Mouse (Mus musculus) right cerebral cortex, postnatal 14 days (tissue): ENCODE results near the gene Mphosph8.
A peak's percentile ranks its signal among the peaks of the same experiment; 100 is the strongest.

Experiments used
- DNase-seq: peaks from one replicate; pipeline ENCODE4 v3.0.0; 2022

Gene Mphosph8

DNA sequence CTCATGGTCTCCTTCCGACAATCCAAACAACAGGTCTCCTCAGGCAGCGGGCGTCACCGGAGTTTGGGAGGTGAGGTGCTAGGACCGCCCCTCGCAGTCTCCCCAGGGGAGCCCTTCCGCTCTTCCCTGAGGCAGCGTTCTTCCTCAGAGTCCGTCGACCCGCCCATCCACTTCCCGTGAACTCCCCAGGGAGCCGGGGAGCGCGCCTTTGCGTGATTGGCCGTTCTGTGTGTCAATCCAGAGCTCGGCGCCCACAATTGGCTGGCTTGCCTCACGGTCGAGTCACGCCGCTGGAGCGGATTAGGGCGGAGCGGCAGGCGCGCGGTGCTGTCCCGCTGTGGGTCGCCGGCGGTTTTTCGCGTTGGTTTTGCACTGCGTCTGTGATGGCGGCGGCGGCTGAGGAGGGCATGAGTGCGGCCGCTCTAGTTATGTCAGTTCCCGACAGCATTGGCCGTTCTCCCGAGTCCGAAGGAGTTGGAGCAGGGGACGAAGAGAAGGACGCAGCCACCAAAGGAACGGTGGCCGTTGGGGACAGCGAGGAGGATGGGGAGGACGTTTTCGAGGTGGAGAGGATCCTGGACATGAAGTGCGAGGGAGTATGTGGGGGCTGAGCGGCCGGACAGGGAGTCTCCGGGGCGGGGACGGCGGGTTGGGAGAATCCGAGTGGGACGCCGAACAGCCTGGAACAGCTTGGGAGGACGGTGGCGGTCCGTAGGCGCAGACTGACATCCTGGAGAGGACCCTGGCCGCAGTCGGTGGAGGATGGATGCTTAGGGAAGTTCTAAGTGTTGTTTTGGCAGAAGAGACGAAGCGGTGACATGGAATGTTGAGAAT lies at the start of gene Mphosph8:
Gene Mphosph8 (plus strand): TSS at position 280 of the 834 bp plus-strand sequence.
- DNase-seq: peak; percentile 100

DNA sequence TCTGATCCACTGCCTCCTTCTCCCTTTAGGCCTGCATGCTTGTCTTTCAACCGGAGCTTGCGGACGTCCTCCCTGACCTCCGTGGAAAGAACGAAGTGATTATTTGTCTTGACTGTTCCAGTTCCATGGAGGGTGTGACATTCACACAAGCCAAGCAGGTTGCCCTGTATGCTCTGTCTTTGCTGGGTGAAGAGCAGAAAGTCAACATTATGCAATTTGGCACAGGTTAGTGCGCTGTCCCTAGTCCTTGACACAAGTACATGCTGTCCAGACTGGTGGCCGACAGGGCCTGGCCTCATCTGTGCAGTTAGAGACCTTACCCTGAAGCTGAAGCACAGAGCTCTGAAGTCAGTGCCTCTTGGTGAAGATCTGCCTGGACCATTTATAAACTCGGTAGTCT lies 47.6 kb upstream of the Mphosph8 start:
- no peak for DNase-seq

DNA sequence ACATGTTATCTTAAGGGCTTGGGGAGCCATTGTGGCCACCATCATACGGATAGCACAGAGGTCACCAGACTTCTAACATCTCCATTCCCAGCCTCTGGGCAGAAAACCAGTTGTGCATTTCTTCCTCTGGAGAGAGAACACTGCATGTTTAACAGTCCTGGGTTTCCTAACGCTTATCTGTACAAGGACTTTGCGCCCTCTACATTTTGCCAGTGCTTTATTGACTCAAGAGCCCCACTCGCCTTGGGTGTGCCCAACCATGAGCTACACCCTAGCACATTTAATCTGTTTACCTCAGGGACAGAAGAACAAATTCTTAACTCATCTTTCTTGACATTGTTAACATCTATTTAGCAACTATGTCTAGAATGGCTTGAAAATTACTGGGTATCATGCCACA lies 41.8 kb upstream of the Mphosph8 start:
- DNase-seq: no peak

DNA sequence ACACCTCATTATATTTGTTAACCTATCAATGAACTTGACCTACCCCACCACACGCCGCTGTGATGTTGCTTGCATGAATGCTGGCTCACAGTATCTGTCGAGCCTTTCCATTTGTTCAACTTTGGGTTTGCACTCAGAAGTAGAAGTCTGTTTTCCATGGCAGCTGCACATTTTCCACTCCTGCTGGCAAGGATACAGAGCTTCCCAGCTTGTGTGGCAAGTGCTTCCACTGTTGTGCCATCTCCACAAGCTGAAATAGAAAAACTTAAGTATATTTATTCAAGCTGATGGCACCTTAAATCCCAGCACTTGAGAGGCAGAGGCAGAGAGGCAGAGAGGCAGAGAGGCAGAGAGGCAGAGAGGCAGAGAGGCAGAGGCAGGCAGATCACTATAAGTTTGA lies 39.7 kb upstream of the Mphosph8 start:
- peak; percentile 27 for DNase-seq

DNA sequence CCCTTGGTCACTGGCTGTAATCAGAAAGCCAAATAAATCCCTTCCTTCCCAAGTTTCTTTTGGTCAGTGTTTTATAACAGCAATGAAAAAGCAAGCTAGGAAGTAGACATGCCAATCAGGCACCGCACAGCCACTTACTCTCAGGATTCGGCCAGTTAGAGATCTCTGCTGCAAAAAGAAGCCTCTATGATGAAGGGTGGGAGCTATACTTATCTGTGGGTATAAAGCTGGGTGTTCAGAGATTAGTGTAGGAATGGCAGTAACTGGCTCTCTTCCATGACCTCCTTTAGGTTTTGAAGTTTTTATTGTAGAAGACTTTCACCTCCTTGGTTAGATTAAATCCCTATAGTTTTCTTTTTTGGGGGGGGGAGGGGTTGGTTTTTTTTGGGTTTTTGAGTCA lies 36.9 kb upstream of the Mphosph8 start:
- no peak for DNase-seq

DNA sequence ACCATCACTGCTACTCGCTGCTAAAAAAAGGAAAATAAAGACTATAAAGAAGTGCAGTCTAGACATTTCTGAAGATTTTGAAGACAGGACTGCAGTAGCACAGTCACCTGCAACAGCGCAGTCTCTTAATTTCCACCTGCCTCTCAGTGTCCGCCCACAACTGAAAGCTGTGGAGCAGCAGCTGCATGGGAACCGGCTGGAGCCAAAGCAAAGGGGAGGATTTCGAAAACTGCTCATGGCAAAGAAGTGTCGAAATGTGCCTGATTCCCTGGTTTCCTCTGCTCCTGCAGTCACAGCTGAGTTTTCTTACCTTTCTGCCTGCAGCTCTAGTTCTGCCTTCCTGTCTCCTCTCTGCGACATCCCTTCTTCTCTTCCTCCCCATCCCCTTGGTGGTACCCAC lies 20.8 kb upstream of the Mphosph8 start:
- no peak for DNase-seq

- no peak for DNase-seq
Observed at GRCm38 (mm10) chr14:56649448-56649847, 18.6 kb upstream of the Mphosph8 start.

DNA sequence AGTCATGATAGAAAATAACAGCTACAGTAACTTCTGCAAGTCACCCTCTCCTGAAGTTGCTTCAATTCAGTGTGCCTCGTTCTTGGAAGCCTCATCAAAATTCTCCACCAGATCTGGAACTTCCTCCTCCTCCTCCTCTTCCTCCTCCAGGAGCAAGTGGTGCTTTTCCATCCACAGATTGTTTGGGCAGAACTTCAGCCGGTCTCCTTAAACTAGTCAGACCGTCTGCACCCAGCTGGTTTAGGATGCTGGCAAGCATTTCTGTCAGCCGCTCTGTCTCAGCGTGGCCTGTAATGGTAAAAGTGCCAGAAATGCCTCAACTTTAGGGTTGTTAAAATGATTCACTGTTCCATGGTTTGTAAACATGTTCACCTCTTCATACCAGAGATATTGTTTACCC lies 2.4 kb upstream of the Mphosph8 start:
- no peak for DNase-seq

DNA sequence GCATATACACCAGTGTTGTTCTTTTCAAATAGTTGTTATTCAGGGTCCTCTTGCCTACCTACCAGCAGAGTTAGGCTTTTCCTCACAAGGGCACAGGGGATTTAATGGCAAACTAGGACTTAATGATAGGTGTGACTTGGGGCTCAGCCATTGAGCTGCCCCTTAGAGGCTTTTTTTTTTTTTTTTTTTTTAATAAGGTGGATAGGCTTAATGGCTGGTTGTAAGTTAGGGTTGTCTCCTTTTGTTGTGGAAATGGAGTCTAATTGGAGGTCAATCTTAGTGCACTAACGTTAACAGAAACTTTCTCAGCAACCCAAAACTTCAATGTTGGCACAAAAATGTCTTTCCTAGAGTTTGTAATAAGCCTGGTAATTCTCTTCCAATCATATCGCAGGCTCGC lies 1.1 kb upstream of the Mphosph8 start:
- no peak for DNase-seq

DNA sequence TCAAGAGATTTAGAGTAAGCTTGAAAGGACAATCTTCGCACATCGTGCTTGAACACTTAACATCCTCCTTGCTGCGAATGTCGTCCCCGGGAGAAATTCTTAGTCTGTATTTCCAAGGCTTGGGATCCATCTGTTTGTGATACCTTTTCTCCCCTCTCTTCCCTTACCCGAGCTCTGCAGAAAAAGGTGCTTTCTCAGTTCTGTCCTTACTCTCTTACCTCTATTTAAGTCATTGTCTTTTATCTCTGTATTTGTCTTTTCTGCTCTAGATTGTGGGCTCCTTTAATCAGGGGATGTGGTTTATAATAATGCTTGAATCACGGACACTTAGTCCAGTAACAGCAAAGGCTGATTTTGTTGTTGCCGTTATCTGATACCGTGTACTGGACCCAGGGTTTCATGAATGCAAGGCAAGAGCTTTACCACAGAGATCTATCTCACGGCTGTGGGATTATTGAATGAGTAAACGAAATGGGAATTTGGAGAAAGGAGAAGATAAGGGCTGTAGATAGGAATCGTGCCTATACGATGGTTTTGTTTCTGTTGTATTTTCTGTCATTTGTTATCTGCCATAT lies 1.1 kb downstream of the Mphosph8 start:
- no peak for DNase-seq

DNA sequence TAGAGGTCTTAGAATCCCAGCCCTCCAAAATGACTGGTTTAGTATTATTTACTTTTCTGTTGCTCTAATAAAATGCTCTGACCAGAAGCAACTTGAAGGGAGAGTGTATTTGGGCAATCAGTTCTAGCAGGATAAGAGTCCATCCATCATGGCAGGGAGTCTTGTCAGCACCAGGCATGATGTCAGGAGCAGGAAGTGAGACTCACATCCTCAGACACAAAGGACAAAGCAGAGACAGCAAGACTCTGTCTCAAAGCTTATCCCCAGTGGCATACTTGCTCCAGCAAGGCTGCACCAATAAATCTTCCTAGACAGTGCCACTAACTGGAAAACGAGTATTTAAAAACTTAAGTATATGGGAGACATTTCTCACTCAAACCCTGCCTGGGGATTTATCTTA lies 17.4 kb downstream of the Mphosph8 start:
- DNase-seq: no peak

DNA sequence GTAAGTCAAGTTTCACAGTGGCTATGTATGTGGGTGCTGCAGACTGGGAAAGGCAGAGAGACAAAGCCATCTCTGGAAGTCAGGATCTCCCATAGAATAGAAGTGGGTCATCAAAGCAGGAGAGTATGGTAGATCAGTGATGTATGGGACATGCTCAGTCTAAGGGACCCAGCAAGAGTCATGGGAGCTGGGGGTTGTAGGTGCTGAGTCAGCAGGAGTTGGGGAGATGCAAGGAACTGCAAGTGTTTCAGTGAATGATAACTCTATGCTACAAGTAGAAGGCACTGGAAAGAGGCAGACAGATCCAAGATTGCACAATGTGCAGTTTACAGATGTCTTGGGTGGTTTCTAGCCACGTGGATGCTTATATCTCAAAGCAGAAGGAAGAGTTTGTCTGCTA lies 21.1 kb downstream of the Mphosph8 start:
- DNase-seq: no peak

- DNase-seq: no peak
Observed at GRCm38 (mm10) chr14:56689766-56690165, 21.7 kb downstream of the Mphosph8 start.

GRCm38 (mm10) chr14:56695495-56695894 lies 27.4 kb downstream of the Mphosph8 start:
- no peak for DNase-seq

- DNase-seq: no peak
Observed at GRCm38 (mm10) chr14:56697836-56698235, 29.8 kb downstream of the Mphosph8 start.

- no peak for DNase-seq
Observed at GRCm38 (mm10) chr14:56702644-56703043, 34.6 kb downstream of the Mphosph8 start.

- DNase-seq: no peak
Observed at GRCm38 (mm10) chr14:56705687-56706086, 37.6 kb downstream of the Mphosph8 start.

DNA sequence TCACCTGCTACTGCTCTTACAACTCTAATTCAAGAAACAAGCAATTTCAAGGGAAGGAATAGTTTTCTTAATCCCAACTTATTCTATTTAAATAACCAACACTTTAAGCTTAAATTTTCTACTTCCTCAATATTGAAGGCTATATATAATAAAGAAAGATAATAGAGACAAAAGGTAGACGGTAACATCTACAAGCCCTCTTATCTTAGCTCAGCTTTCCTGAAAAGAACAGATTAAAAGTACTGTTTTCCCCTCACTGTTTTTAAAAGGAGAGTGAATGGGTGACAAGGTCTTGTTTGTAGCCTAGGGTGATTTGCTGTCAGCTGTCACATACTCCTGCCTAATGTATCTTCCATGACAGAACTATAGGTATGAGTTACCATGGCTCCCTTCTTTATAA lies 58.4 kb downstream of the Mphosph8 start:
- DNase-seq: no peak

- DNase-seq: no peak
Observed at GRCm38 (mm10) chr14:56740175-56740574, 72.1 kb downstream of the Mphosph8 start.
